Mouse (Mus musculus): ENCODE measurements at regions not wholly inside any gene's neighbourhood (a gene's known extent, or its start where the extent isn't known, plus 50 kb on each side); places are given as distances from the start of the nearest gene placed in this dataset.

DNA sequence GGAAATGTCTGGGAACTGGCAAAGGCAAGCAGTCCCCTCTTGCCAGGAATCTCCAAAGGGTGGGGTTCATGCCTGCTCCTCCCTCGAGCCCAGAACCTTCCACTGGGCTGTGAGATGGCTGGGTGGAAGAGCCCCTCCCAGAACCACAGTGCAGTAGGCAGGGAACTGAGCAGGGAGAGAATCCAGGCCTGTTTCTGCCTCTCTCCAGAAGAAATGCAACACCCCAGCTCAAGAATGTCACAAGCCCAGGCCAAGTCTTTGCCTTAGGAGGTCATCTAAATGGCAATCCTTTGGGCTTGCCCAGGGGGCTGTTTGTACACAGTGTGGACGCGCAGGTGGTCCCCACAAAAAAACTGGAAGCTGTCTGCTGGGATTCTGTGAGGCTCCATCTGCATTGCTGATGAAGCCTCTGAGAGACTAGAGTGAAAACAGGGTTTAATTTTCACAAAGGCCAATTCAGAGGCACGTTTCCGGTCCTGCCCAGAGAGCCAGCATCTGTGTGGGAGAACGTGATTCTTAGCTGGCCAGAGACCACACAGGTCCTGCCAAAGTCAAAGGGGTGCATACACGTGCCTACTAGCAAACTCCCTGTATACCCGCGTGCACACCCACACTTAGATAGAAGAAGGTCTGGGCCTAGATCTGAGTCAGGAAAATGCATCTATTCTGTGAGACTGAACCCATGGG lies 129.0 kb downstream of the Hmg20a start:
- DNase-seq: no peak

DNA sequence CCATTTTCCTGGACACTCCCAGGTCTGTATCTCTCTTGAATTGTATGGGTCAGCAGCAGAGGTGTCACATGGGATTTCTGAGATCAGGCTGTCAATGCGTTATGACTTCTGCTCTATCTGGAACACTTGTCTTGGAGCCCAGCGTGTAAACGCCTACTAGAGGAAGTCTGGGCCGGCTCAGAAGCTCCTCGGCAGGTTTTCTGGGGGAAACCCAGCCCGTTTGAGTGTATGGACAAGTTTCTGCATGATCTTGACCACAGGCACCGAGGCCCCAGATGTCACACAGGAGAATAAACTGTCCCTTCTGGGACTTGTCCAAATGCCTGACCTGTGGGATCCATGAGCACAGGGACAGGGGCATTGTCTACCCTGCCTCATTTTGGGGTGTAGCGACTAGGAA lies 131.4 kb downstream of the Hmg20a start:
- no peak for DNase-seq

DNA sequence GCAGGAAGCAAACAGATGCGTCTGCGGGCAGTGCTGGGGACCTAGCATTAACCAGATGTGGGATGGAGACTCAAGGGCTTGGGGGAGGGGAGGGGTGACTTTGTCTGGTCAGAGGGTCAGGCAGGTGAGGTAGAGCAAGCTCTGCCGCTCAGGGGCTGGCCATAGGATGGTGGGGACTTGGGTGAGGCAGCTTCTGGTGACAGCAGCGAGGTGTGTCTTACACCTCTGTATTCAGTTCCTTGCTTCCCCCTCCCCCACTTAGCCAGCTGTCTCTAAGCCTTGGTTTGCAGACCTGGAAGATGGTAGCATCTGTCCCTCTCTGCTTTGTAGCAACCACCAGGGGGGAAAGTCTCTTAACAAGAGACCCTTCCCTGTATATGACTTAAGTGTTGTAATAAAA lies 131.8 kb downstream of the Hmg20a start:
- no peak for DNase-seq

DNA sequence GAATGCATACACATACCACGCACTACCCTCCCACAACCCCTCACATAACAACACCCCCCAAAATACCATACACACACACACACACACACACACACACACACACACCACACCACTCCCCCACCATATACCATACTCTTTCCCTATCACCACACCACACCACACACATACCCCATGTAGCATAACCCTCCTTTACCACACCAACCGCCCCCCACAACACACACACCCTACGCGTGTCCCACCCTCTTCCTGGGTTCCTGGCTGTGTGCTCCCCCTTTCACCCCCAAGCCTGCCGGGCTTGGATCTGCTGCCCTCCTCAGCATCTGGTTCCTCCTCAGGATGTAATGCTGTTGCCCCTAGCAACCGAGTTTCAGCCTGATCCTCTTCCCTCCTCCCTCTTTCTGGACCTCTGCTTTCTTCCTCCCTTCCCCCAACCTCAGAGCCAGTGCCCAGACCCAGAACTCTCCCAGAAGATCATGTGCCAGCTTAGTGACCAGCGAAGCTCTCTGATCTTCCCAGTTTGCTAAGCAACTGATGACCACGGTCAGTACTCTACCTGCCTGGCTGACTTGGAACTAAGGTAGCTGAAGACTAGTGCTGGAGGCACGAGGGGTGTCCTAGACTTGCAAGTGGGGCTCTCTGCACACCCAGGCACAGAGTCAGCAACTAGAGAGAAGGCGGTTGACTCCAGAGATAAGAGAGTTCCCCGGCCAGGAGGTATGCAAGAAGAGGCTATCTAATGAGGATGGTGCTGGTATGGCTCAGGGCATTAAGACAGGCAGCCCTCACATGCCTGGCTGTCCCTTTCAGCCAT lies 133.2 kb downstream of the Hmg20a start:
- no peak for DNase-seq

DNA sequence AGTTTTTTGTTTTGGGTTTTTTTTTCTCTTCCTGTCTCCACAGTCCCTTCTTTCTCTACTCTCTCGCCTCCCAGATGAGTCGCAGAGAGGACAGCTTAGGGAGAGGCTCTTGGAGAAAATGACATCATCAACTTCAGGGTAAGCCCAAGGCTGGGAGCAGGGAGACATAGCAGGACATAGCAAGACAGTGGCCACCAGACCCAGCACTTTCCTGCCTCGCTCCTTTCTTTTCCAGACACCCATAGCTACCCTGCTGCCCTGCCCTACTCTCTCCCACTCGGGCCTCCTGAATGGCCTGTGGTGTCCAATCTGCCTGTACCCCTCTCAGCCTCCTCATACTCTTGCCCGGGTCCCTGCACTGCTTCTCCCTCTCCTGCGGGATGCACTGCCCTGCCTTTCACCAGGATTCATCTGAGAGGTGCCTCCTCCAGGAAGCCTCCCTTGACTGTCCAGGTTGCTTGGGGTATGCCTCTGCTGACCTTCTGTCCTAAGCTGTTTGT lies 133.8 kb downstream of the Hmg20a start:
- no peak for DNase-seq

DNA sequence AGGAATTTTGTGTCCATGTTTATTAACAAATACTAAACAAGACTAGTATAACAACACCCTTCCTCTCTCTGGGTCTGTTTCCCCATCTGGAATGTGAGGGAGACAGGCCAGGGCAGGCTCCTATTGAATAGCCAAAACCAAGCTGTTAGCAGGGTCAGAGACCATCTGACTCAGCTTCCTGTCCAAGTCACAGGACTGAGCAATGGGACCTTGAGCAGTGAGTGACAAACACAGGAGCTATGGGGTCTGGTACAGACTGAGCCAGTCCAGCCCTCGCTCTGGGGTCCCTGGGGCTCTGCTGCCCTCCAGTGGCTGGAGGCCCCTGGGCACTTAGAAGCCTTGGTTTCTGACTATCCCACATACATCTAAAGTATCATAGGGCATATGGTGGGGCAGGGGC lies 134.4 kb downstream of the Hmg20a start:
- DNase-seq: peak; percentile 74

DNA sequence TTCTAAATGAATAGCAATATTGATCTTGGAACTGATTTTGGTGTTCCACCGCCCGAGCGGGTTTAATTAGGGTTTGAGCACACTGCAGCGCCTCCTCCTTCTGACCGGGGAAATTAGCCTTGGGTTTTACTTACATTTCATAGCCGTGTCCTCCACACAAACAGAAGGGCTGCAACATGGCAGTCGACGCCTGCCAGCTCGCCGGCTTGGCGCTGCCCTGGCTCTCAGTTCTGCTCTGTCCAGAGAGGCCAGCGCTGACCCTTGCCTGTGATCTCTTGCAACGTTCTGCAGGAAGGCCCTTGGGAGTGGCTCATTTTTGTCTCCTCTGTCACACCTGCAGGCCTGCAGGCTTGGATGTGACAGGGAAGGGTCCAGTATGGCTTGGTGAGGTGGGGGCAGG lies 135.2 kb downstream of the Hmg20a start:
- DNase-seq: peak; percentile 70

DNA sequence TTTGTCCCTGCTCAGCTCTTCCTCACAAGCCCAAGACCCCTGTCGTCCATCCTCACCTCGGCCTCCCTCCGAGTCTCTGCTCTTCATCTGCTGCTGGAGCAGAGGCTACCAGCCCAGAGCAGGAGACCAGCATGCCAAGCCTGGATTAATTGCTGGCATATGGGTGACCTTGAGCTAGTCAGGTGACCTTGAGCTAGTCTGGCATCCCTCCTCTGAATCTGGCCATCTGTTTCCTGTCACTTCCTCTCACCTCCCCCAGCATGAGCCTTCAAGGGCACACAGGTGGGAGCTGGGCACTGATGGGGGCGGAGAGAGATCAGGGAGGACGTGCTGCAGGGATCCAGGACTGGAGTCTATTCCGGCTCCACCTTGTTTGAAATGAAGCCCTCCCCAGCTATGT lies 135.7 kb downstream of the Hmg20a start:
- peak; percentile 69 for DNase-seq

DNA sequence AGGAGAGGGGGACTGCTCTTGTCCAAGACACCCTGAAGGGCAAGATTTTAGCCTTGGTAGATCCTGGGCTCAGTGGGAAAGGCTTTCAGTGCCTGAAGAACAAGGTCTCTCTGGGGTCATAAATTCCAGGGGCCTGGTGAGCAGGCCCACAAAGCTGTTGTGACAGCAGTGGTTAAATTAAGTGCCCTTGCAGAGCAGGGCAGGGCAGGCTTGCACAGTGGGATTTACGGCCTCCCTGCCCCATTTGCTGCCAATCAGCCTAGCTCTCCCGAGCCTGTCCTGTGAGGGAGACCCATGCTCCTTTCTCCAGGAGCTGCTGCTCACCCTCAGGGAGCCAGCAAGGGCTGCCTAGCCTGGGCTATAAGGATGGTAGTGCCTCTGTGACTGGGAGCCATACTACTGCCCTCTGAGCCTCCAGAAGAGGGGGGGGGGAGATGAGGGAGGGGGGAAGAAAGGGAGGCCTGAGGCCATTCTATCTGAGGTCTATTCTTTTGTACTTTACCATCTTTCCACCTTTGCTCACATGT lies 141.3 kb downstream of the Hmg20a start:
- no peak for DNase-seq

DNA sequence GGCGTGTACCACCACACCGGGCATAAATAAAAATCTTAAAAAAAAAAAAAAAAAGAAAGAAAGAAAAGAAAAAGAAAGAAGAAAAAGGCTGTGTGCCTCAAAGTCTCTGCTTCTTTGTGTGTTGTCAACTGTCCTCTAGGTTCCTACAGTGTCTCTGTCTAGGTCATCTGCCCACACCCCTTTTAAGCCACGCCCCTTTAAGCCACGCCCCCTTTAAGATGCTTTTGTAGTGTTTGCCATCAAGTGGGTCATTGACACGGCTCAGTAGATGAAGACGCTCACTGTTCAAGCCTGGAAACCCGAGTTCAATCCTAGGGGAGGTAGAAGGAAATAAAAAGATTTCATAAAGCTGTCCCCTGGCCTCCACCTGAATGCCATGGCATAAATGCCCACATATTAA lies 144.0 kb downstream of the Hmg20a start:
- DNase-seq: no peak

DNA sequence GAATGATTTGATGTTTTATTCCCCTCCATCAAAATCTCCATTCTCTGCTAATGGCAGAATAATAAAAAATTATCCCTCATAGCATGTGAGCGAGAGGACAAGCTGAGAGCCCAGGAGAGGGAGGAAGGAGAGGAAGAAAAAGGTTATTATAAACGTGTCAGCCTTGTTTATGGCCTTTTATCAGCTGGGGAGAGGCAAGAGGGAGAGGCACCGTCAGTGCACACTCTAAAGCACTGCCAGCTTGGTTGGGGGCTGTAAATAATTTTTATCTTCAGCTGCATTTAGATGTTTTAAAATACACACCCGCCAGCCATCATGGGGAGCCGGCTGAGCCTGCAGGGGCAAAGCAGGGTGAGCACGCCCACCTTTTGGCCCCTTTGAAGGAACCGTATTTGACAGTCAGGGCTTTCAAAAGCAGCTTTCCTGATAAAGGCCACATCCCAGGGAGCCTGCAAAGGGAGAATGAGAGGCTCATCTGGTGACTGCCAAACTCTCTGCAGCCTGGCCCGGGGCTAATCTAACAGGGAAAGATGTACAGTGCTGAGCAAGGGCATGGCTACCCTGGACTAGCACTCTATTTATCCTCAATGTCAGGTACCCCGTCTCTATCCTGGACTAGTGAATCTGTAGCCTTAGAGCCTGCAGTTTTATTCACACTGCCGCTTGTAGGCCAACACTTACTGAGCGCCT lies 145.8 kb downstream of the Hmg20a start:
- no peak for DNase-seq

Measured in cerebellum, adult 9-11 months (tissue).